Mouse (Mus musculus): ENCODE results near the gene Itpk1.
A peak's percentile ranks its signal among the peaks of the same experiment; 100 is the strongest.
"Not testable (repeated sequence)": the region's sequence is repeated elsewhere in the genome, so short reads cannot be mapped to it uniquely, and the experiment has no call there.

Gene Itpk1

GRCm38 (mm10) chr12:102663349-102664051 is 41.2 kb downstream of the Itpk1 start:
- no peak for DNase-seq (ENCODE audit: low read depth, low spot score)

GRCm38 (mm10) chr12:102661772-102662171 is 43.0 kb downstream of the Itpk1 start:
- no peak for DNase-seq (ENCODE audit: low read depth, low spot score)

GRCm38 (mm10) chr12:102660906-102661651 is 43.7 kb downstream of the Itpk1 start:
- peak; percentile 96 for DNase-seq (ENCODE audit: low read depth, low spot score)

GRCm38 (mm10) chr12:102653003-102653402 is 51.7 kb downstream of the Itpk1 start:
- peak; percentile 90 for DNase-seq (ENCODE audit: low read depth, low spot score)

GRCm38 (mm10) chr12:102652420-102652819 is 52.3 kb downstream of the Itpk1 start:
- DNase-seq (ENCODE audit: low read depth, low spot score): peak; percentile 46

- DNase-seq (ENCODE audit: low read depth, low spot score): no peak
Measured at GRCm38 (mm10) chr12:102651871-102652270, 52.9 kb downstream of the Itpk1 start.

GRCm38 (mm10) chr12:102651401-102651800 is 53.3 kb downstream of the Itpk1 start:
- DNase-seq (ENCODE audit: low read depth, low spot score): peak; percentile 71

- no peak for DNase-seq (ENCODE audit: low read depth, low spot score)
Measured at GRCm38 (mm10) chr12:102650649-102651048, 54.1 kb downstream of the Itpk1 start.

- DNase-seq (ENCODE audit: low read depth, low spot score): peak; percentile 34
Measured at GRCm38 (mm10) chr12:102647839-102648564, 56.7 kb downstream of the Itpk1 start.

GRCm38 (mm10) chr12:102646586-102647260 is 58.0 kb downstream of the Itpk1 start:
- DNase-seq (ENCODE audit: low read depth, low spot score): no peak

GRCm38 (mm10) chr12:102645911-102646585 is 58.7 kb downstream of the Itpk1 start:
- no peak for DNase-seq (ENCODE audit: low read depth, low spot score)

GRCm38 (mm10) chr12:102643316-102643715 is 61.4 kb downstream of the Itpk1 start:
- DNase-seq (ENCODE audit: low read depth, low spot score): peak; percentile 70

GRCm38 (mm10) chr12:102640436-102641163 is 64.1 kb downstream of the Itpk1 start:
- peak; percentile 97 for DNase-seq (ENCODE audit: low read depth, low spot score)

GRCm38 (mm10) chr12:102638878-102639277 is 65.9 kb downstream of the Itpk1 start:
- peak; percentile 91 for DNase-seq (ENCODE audit: low read depth, low spot score)

GRCm38 (mm10) chr12:102637235-102637634 is 67.5 kb downstream of the Itpk1 start:
- DNase-seq (ENCODE audit: low read depth, low spot score): peak; percentile 61

GRCm38 (mm10) chr12:102634436-102635050 is 70.2 kb downstream of the Itpk1 start:
- peak; percentile 74 for DNase-seq (ENCODE audit: low read depth, low spot score)

- DNase-seq (ENCODE audit: low read depth, low spot score): peak; percentile 76
Measured at GRCm38 (mm10) chr12:102633083-102633501, 71.6 kb downstream of the Itpk1 start.

GRCm38 (mm10) chr12:102631690-102632089 is 73.0 kb downstream of the Itpk1 start:
- DNase-seq (ENCODE audit: low read depth, low spot score): peak; percentile 46

GRCm38 (mm10) chr12:102630471-102630870 is 74.3 kb downstream of the Itpk1 start:
- not testable (repeated sequence) for DNase-seq (ENCODE audit: low read depth, low spot score)

GRCm38 (mm10) chr12:102628221-102628620 is 76.5 kb downstream of the Itpk1 start:
- DNase-seq (ENCODE audit: low read depth, low spot score): peak; percentile 51
